Mouse (Mus musculus): ENCODE measurements around the gene Smad9. TPM values are rescaled to one million over a fixed set of nuclear protein-coding genes. Genes with fewer than 3 reads are reported as not detected.

Smad9 gene
- 2.2 and 2.9 TPM in 2 replicates for polyA plus RNA-seq (2012; rRNA removed)

GRCm38 (mm10) chr3:54755145-54756041, at the start of gene Smad9:
Smad9 (plus strand) TSS chr3:54755582.

GRCm38 (mm10) chr3:54714253-54714652, 41.1 kb upstream of the Smad9 start, which contains the start of gene Gm21958:
Gm21958 (minus strand) TSS chr3:54714353.

DNA sequence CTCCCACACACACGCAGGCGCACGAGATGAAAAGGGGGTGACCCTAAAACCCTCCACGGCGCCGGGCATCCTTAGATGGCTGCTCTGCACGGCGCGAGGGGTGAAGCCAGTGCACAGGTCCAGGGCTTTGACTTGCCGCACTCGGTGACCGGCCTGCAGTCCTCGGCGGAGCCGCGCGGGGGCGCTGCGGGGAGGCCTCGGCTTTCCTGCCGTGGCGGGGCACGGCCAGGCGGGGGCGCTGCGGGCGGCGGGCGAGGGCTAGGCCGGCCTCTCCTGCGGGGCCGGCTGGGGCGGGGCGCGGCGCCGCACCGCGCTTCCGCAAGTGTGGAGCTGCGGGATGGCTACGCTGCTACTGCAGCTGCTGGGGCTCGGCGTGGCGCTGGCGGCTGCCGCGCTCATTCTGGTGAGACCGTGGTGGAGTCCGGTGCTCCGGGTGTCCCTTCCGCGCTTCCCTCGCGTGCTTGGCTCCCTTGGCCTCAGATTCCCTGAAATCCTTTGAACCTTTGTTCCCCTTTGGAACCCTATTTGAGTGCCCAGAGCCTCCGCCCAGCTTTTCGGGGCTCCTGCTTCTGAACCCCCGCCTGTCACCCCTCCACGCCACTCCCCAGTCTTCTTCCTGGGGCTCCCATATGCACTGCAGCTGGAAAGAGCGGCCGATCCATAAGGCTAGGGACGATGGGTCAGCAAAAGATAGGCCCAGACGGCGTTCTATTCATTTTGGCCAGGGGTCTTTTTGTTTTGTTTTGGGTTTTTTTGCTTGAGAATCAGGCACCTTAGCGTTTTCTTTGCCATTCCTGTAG, 19.9 kb upstream of the Smad9 start, which contains the start of the genes Exosc8 and Alg5:
Gene Exosc8 (minus strand): TSS at position 147 of the 800 bp plus-strand sequence.
Gene Alg5 (plus strand): TSS at position 293 of the 800 bp plus-strand sequence.

DNA sequence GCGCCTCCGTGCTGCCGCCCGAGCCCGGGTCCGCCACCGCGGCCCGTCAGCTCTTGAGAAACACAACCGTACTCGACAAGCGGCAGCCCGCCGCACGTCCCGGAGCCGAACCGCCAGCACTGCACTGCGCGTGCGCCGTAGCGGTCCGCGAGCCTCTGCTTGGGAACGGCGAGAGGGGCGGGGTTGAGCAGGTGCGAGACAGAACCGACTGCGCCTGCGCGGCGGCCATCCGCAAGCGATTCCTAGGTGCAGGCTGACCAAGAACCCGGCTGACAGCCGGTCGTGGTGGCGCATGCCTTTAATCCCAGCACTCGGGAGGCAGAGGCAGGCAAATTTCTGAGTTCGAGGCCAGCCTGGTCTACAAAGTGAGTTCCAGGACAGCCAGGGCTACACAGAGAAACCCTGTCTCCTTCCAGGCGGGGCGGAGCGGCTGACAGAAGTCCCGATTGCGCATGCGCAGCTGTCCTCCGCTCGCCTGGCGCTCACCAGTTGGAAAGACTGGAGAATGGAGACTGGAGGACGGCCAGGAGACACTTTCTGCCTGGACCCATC, 52.4 kb downstream of the Smad9 start, which contains the start of gene Rfxap:
Gene Rfxap (minus strand): TSS at position 126 of the 552 bp plus-strand sequence.

Other genes starting within 250 kb of the Smad9 start
- 41.9 and 59.2 TPM in 2 replicates for gene Supt20, start 62.8 kb upstream of the Smad9 start, polyA plus RNA-seq (2012; rRNA removed)
- not detected in 2 replicates for gene Gm21958, start 41.2 kb upstream of the Smad9 start, polyA plus RNA-seq (2012; rRNA removed)
- 22.0 and 30.3 TPM in 2 replicates for gene Exosc8, start 20.2 kb upstream of the Smad9 start, polyA plus RNA-seq (2012; rRNA removed)
- gene Alg5, start 20.0 kb upstream of the Smad9 start, polyA plus RNA-seq (2012; rRNA removed): 11.7 and 12.1 TPM in 2 replicates
- gene Rfxap, start 52.2 kb downstream of the Smad9 start, polyA plus RNA-seq (2012; rRNA removed): 51.5 and 74.3 TPM in 2 replicates
- 0.03 TPM in 1 of 2 replicates, not detected in the other for gene Sertm1, start 160.3 kb downstream of the Smad9 start, polyA plus RNA-seq (2012; rRNA removed)